Mouse (Mus musculus): ENCODE measurements at regions not wholly inside any gene's neighbourhood (a gene's known extent, or its start where the extent isn't known, plus 50 kb on each side); places are given as distances from the start of the nearest gene placed in this dataset.

DNA sequence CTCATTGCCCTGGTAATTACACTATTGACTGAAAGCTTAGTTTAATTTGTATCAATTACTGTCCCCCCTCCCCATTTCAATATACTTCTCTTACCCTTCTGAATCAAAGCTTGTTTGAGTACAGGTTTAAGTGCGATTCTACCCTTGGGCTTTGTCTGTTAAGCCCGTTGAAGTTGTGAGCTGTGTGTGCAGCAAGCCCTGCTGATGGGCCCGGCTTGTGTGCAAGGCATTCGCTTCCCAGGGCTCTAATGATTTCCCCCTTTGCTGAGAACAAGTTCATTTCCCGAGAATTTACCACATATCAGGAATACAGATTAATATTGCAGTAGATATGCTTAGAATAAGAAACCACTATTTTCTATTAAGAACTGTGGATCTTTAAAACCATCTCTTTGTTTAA, 460.6 kb downstream of the Dok5 start:
- DNase-seq (ENCODE audit: low spot score in 2 of 2), result no peak

Measured in gastrocnemius, postnatal 4 days (tissue).